Mouse (Mus musculus) ES-Bruce4 (cell line): ENCODE measurements around the gene Riiad1.

ENCODE experiments used
- CTCF ChIP-seq: IDR thresholded peaks from one replicate; pipeline ENCODE4 v1.8.1; 2011; ENCODE audit warnings: low read depth, low read length
- EP300 ChIP-seq: IDR thresholded peaks from 2 replicates; pipeline ENCODE4 v1.6.1; 2011; ENCODE audit warnings: low read depth, low read length; ENCODE audit not compliant: insufficient read depth
- POLR2A ChIP-seq: IDR thresholded peaks from one replicate; pipeline ENCODE4 v1.8.1; 2011; ENCODE audit warnings: low read length; ENCODE audit not compliant: insufficient read depth

- TF ChIP-seq CTCF (no peak), EP300 (no peak), POLR2A (no peak)
Measured at GRCm38 (mm10) chr3:94526731-94527130, 46.6 kb upstream of the Riiad1 start.
